In genomic region chr19:8941136-8941514, GRCm38 (mm10) we compare ENCODE assay signal across 8 mouse cellular contexts. TPM values are rescaled to one million over a fixed set of nuclear protein-coding genes. Genes with fewer than 3 reads are reported as not detected.
DNase-seq lines count a peak whose midpoint lies in the region; ATAC-seq and TF ChIP-seq lines count a peak whose summit lies in the region.

No protein-coding gene starts in this region.

- peaks cover 36% of the 10 kb centered on the region for H3K36me3 ChIP-seq in kidney, postnatal 0 days (ENCODE audit: insufficient read depth, low read length)
- peaks cover 30% of the 10 kb centered on the region for H3K36me3 ChIP-seq in hindbrain, embryonic 12.5 days
- H3K36me3 ChIP-seq in midbrain, embryonic 14.5 days (ENCODE audit: control insufficient read depth, insufficient read depth, low read length): peaks cover 23% of the 10 kb centered on the region

- H3K4me2 ChIP-seq in kidney, postnatal 0 days (ENCODE audit: low read length): peak overlapping the region; percentile 80
- peak overlapping the region; percentile 68 for H3K4me2 ChIP-seq in hindbrain, embryonic 12.5 days (replicated peaks)
- H3K4me2 ChIP-seq in midbrain, embryonic 14.5 days (ENCODE audit: low read length): peak overlapping the region; percentile 64

- peak overlapping the region; percentile 99 for H3K9ac ChIP-seq in kidney, postnatal 0 days (ENCODE audit: low read depth, low read length)
- peak overlapping the region; percentile 95 for H3K9ac ChIP-seq in hindbrain, embryonic 12.5 days
- H3K9ac ChIP-seq in midbrain, embryonic 14.5 days (replicated peaks; ENCODE audit: low read length): peak overlapping the region; percentile 98

- no peak for DNase-seq in kidney, postnatal 0 days (ENCODE audit: low spot score)
- no peak for DNase-seq in kidney, postnatal 25 days
- DNase-seq in midbrain, embryonic 14.5 days: no peak
- DNase-seq in left cerebral cortex, adult 9 months (ENCODE audit: low spot score in 2 of 2): no peak
- no peak for DNase-seq in left cerebral cortex, adult 11 months (ENCODE audit: low spot score)
- no peak for DNase-seq in gastrocnemius, adult 8-10 months (ENCODE audit: low spot score in 2 of 2)

- H3K9me3 ChIP-seq in kidney, postnatal 0 days (replicated peaks; ENCODE audit: low read length): no peaks in the 10 kb centered on the region
- no peaks in the 10 kb centered on the region for H3K9me3 ChIP-seq in hindbrain, embryonic 12.5 days (replicated peaks)
- H3K9me3 ChIP-seq in midbrain, embryonic 14.5 days (ENCODE audit: control insufficient read depth, low read length): no peaks in the 10 kb centered on the region

- H3K4me3 ChIP-seq in kidney, postnatal 0 days (replicated peaks; ENCODE audit: low read depth, low read length): peak overlapping the region; percentile 96
- peak overlapping the region; percentile 93; the same call in 1 of the 2 replicates for H3K4me3 ChIP-seq in cortical plate, adult 2 months (ENCODE audit: insufficient read depth, low read length)
- H3K4me3 ChIP-seq in hindbrain, embryonic 12.5 days: peak overlapping the region; percentile 83
- H3K4me3 ChIP-seq in midbrain, embryonic 14.5 days (replicated peaks; ENCODE audit: low read depth, low read length): peak overlapping the region; percentile 95

- peak overlapping the region; percentile 99 for H3K27ac ChIP-seq in kidney, postnatal 0 days
- H3K27ac ChIP-seq in cortical plate, adult 2 months (ENCODE audit: insufficient read depth, low read length): no peak overlapping the region
- H3K27ac ChIP-seq in hindbrain, embryonic 12.5 days: peak overlapping the region; percentile 97
- H3K27ac ChIP-seq in midbrain, embryonic 14.5 days (replicated peaks; ENCODE audit: low read depth, low read length): peak overlapping the region; percentile 78

- peaks cover 9% of the 10 kb centered on the region; the same call in 1 of the 2 replicates for H3K4me1 ChIP-seq in kidney, postnatal 0 days (replicated peaks; ENCODE audit: insufficient read depth, low read length)
- peaks cover 3% of the 10 kb centered on the region; the same call in 1 of the 2 replicates for H3K4me1 ChIP-seq in cortical plate, adult 2 months (ENCODE audit: control insufficient read depth, insufficient read depth, low read length)
- peaks cover 24% of the 10 kb centered on the region for H3K4me1 ChIP-seq in hindbrain, embryonic 12.5 days
- H3K4me1 ChIP-seq in midbrain, embryonic 14.5 days (ENCODE audit: control insufficient read depth, insufficient read depth, low read length): peaks cover 22% of the 10 kb centered on the region

- ATAC-seq in kidney, postnatal 0 days (replicated peaks; ENCODE audit: low FRiP score, low read depth): no peak
- no peak; the same call in 1 of the 2 replicates for ATAC-seq in hindbrain, embryonic 12.5 days (ENCODE audit: low FRiP score)
- peak; percentile 14; the same call in 1 of the 2 replicates for ATAC-seq in midbrain, embryonic 14.5 days (ENCODE audit: low FRiP score, low TSS enrichment)

- TF ChIP-seq CTCF in kidney, postnatal 0 days (IDR thresholded peaks at IDR 0.05; ENCODE audit: low read depth): no peak
- TF ChIP-seq CTCF in cortical plate, adult 2 months (IDR thresholded peaks at IDR 0.05; ENCODE audit: extremely low read depth, insufficient read depth, low read length): no peak

- TF ChIP-seq POLR2A in cortical plate, adult 2 months (IDR thresholded peaks at IDR 0.05; ENCODE audit: extremely low read depth, insufficient read depth, low read length): no peak

- 26% methylated on average over 10 of the region's 10 CpGs for WGBS in kidney, postnatal 0 days
- 40% methylated on average over 10 of the region's 10 CpGs for WGBS in hindbrain, embryonic 12.5 days
- 38% methylated on average over 10 of the region's 10 CpGs for WGBS in midbrain, embryonic 14.5 days

- no peaks in the 10 kb centered on the region for H3K27me3 ChIP-seq in kidney, postnatal 0 days (ENCODE audit: insufficient read depth, low read length)
- H3K27me3 ChIP-seq in hindbrain, embryonic 12.5 days: no peaks in the 10 kb centered on the region
- H3K27me3 ChIP-seq in midbrain, embryonic 14.5 days (ENCODE audit: control insufficient read depth, insufficient read depth, low read length): no peaks in the 10 kb centered on the region

RNA-seq across cellular contexts. Expression of gene Mta2, which starts 0.6 kb away (rescaled TPM):
- 103 and 116 TPM in 2 replicates for polyA plus RNA-seq in kidney, postnatal 0 days (2015; fragmentation: Nextera tagmentation; extraction: Ambion mirVana)
- 24.6 and 25.2 TPM in 2 replicates for polyA plus RNA-seq in cortical plate, adult 2 months (2012; rRNA removed)
- polyA plus RNA-seq in hindbrain, embryonic 12.5 days (2016; fragmentation: Nextera tagmentation; extraction: Ambion mirVana): 174 and 185 TPM in 2 replicates
- 38.0 and 62.2 TPM in 2 replicates for polyA plus RNA-seq in midbrain, embryonic 14.5 days (2014; fragmentation: Nextera tagmentation; extraction: Ambion mirVana)
- total RNA-seq in gastrocnemius, adult 8-10 months (2022): 10 to 100 TPM; 21.0 to 25.7 (median 23.4) TPM

RNA-seq across cellular contexts. Expression of gene Eml3, which starts 11.8 kb away (rescaled TPM):
- polyA plus RNA-seq in kidney, postnatal 0 days (2015; fragmentation: Nextera tagmentation; extraction: Ambion mirVana): 25.5 and 26.2 TPM in 2 replicates
- polyA plus RNA-seq in cortical plate, adult 2 months (2012; rRNA removed): 12.8 and 13.2 TPM in 2 replicates
- polyA plus RNA-seq in hindbrain, embryonic 12.5 days (2016; fragmentation: Nextera tagmentation; extraction: Ambion mirVana): 17.0 and 17.1 TPM in 2 replicates
- 4.3 and 5.5 TPM in 2 replicates for polyA plus RNA-seq in midbrain, embryonic 14.5 days (2014; fragmentation: Nextera tagmentation; extraction: Ambion mirVana)
- total RNA-seq in gastrocnemius, adult 8-10 months (2022): 1 to 10 TPM; 3.5 to 4.7 (median 4.3) TPM

RNA-seq across cellular contexts. Expression of gene Rom1, which starts 12.0 kb away (rescaled TPM):
- 5.7 and 6.0 TPM in 2 replicates for polyA plus RNA-seq in kidney, postnatal 0 days (2015; fragmentation: Nextera tagmentation; extraction: Ambion mirVana)
- polyA plus RNA-seq in cortical plate, adult 2 months (2012; rRNA removed): 8.0 and 9.2 TPM in 2 replicates
- 1.8 and 3.2 TPM in 2 replicates for polyA plus RNA-seq in hindbrain, embryonic 12.5 days (2016; fragmentation: Nextera tagmentation; extraction: Ambion mirVana)
- polyA plus RNA-seq in midbrain, embryonic 14.5 days (2014; fragmentation: Nextera tagmentation; extraction: Ambion mirVana): 1.4 TPM in 2 replicates
- total RNA-seq in gastrocnemius, adult 8-10 months (2022): 1 to 10 TPM; 7.2 to 9.4 (median 8.7) TPM

RNA-seq across cellular contexts. Expression of gene Tut1, which starts 12.5 kb away (rescaled TPM):
- polyA plus RNA-seq in kidney, postnatal 0 days (2015; fragmentation: Nextera tagmentation; extraction: Ambion mirVana): 19.9 and 22.3 TPM in 2 replicates
- polyA plus RNA-seq in cortical plate, adult 2 months (2012; rRNA removed): 20.0 and 22.8 TPM in 2 replicates
- polyA plus RNA-seq in hindbrain, embryonic 12.5 days (2016; fragmentation: Nextera tagmentation; extraction: Ambion mirVana): 32.3 and 35.7 TPM in 2 replicates
- polyA plus RNA-seq in midbrain, embryonic 14.5 days (2014; fragmentation: Nextera tagmentation; extraction: Ambion mirVana): 20.0 and 25.0 TPM in 2 replicates
- total RNA-seq in gastrocnemius, adult 8-10 months (2022): 10 to 100 TPM in 1 of 4 experiments, 1 to 10 TPM in 3; 7.8 to 11.8 (median 9.0) TPM

RNA-seq across cellular contexts. Expression of gene B3gat3, which starts 21.0 kb away (rescaled TPM):
- 44.0 and 45.1 TPM in 2 replicates for polyA plus RNA-seq in kidney, postnatal 0 days (2015; fragmentation: Nextera tagmentation; extraction: Ambion mirVana)
- 222 and 224 TPM in 2 replicates for polyA plus RNA-seq in cortical plate, adult 2 months (2012; rRNA removed)
- 79.6 and 82.8 TPM in 2 replicates for polyA plus RNA-seq in hindbrain, embryonic 12.5 days (2016; fragmentation: Nextera tagmentation; extraction: Ambion mirVana)
- 75.0 and 83.5 TPM in 2 replicates for polyA plus RNA-seq in midbrain, embryonic 14.5 days (2014; fragmentation: Nextera tagmentation; extraction: Ambion mirVana)
- 10 to 100 TPM; 36.8 to 39.0 (median 38.1) TPM for total RNA-seq in gastrocnemius, adult 8-10 months (2022)
